Mouse (Mus musculus) heart, adult 10 weeks (tissue): ENCODE results near the gene Arhgef3. TPM values are rescaled to one million over a fixed set of nuclear protein-coding genes. Genes with fewer than 3 reads are reported as not detected.

Experiments
- polyA plus RNA-seq: library from polyadenylated mRNA; stranded (reverse); fragments of 350-450 nt; fragmentation: Illumina TruSeq; extraction: RNeasy Lipid Tissue Mini Kit (QIAGEN cat#74804); gene quantifications from one replicate; pipeline ENCODE4 v1.2.3, GENCODE M21; 2014; ENCODE audit warnings: low read depth, low replicate concordance

The Arhgef3 gene
- polyA plus RNA-seq, result 21.9 TPM

GRCm38 (mm10) chr14:27114362-27115274 lies at the start of gene Arhgef3:
Gene Arhgef3 (plus strand): TSS chr14:27114899.

DNA sequence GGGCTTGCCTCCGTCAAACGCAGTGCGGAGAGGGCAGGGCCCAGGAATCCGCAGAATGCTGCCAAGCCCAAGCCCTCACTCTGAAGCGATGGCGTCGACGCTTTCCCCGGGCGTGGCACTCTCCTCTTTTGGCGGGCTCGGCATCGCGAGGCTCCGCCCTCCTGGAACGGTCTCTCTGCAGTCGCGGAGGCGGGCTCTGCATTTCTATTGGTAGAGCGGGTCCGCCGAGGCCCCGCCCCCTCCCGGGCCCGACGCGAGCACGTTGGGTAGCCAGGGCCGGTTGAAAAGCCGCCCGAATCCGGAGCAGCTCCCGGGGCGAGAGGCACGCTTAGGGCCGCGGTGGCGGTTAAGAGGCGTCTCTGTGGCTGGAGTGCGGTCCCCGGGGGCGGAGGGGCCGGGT lies 313.9 kb downstream of the Arhgef3 start, which contains the start of gene Fam208a:
Fam208a (plus strand) TSS at position 262 of the 400 bp plus-strand sequence.

Other genes starting within 250 kb of the Arhgef3 start
- gene Asb14, start 220.3 kb upstream of the Arhgef3 start, polyA plus RNA-seq, result 156 TPM
- gene Appl1, start 143.7 kb upstream of the Arhgef3 start, polyA plus RNA-seq, result 12.7 TPM
- gene Hesx1, start 120.5 kb upstream of the Arhgef3 start, polyA plus RNA-seq, result not detected
- 3.1 TPM for gene Il17rd, start 76.0 kb upstream of the Arhgef3 start, polyA plus RNA-seq